26 mouse cellular contexts compared by ENCODE assay signal in genomic region chr12:90542361-90542760, GRCm38 (mm10).
"Had no signal": no experiment of that assay in that cellular context is flagged by ENCODE, and none has a peak within 500 bp of the region (broad histone marks: within the 10 kb centered on the region; RNA-seq: fewer than 3 reads in every experiment).

No protein-coding gene starts in this region.

- H3K4me1 ChIP-seq: embryonic facial prominence, embryonic 10.5 days; embryonic facial prominence, embryonic 12.5 days; embryonic facial prominence, embryonic 13.5 days; embryonic facial prominence, embryonic 15.5 days; forebrain, embryonic 10.5 days; forebrain, embryonic 12.5 days; forebrain, embryonic 13.5 days; forebrain, embryonic 15.5 days had no signal

- H3K4me2 ChIP-seq: embryonic facial prominence, embryonic 12.5 days; embryonic facial prominence, embryonic 13.5 days; embryonic facial prominence, embryonic 15.5 days; forebrain, embryonic 12.5 days; forebrain, embryonic 13.5 days; forebrain, embryonic 15.5 days had no signal

- H3K9ac ChIP-seq: embryonic facial prominence, embryonic 12.5 days; embryonic facial prominence, embryonic 13.5 days; embryonic facial prominence, embryonic 15.5 days; forebrain, embryonic 12.5 days; forebrain, embryonic 13.5 days; forebrain, embryonic 15.5 days; forebrain, postnatal 0 days had no signal

- H3K36me3 ChIP-seq: embryonic facial prominence, embryonic 10.5 days; embryonic facial prominence, embryonic 12.5 days; embryonic facial prominence, embryonic 13.5 days; embryonic facial prominence, embryonic 15.5 days; forebrain, embryonic 10.5 days; forebrain, embryonic 12.5 days; forebrain, embryonic 15.5 days had no signal

- H3K4me3 ChIP-seq: embryonic facial prominence, embryonic 10.5 days; embryonic facial prominence, embryonic 12.5 days; embryonic facial prominence, embryonic 13.5 days; embryonic facial prominence, embryonic 15.5 days; erythroblast, embryonic 14.5 days; forebrain, embryonic 10.5 days; forebrain, embryonic 12.5 days; forebrain, embryonic 13.5 days; forebrain, embryonic 15.5 days; gastrocnemius, adult 2 months; heart, adult 2 months had no signal

- DNase-seq: cerebellum, adult 9-11 months; cerebellum, postnatal 10 days; cerebellum, postnatal 14 days; cerebellum, postnatal 25 days; cerebellum, postnatal 36 days; embryo, embryonic 11 days; forebrain, postnatal 0 days; gastrocnemius, adult 2 months; gastrocnemius, postnatal 10 days; gastrocnemius, postnatal 14 days; gastrocnemius, postnatal 25 days; gastrocnemius, postnatal 36 days; heart, adult 11 months; heart, adult 18-20 months; heart, adult 2 months had no signal

- H3K27me3 ChIP-seq: embryonic facial prominence, embryonic 12.5 days; embryonic facial prominence, embryonic 13.5 days; embryonic facial prominence, embryonic 15.5 days; forebrain, embryonic 12.5 days; forebrain, embryonic 13.5 days; forebrain, embryonic 15.5 days had no signal

- H3K27ac ChIP-seq: embryonic facial prominence, embryonic 10.5 days; embryonic facial prominence, embryonic 12.5 days; embryonic facial prominence, embryonic 13.5 days; embryonic facial prominence, embryonic 15.5 days; forebrain, embryonic 10.5 days; forebrain, embryonic 12.5 days; forebrain, embryonic 13.5 days; forebrain, embryonic 15.5 days; gastrocnemius, adult 2 months; heart, adult 2 months had no signal

- H3K9me3 ChIP-seq: embryonic facial prominence, embryonic 10.5 days; embryonic facial prominence, embryonic 12.5 days; embryonic facial prominence, embryonic 13.5 days; embryonic facial prominence, embryonic 15.5 days; forebrain, embryonic 10.5 days; forebrain, embryonic 12.5 days; forebrain, embryonic 13.5 days; forebrain, embryonic 15.5 days had no signal

- ATAC-seq: forebrain, embryonic 13.5 days; forebrain, embryonic 14.5 days; forebrain, embryonic 15.5 days; forebrain, embryonic 16.5 days; forebrain, postnatal 0 days had no signal
